Mouse (Mus musculus) heart, adult 18-20 months (tissue): ENCODE data around the gene Clps. TPM values are rescaled to one million over a fixed set of nuclear protein-coding genes. Genes with fewer than 3 reads are reported as not detected.

Experiments used
- DNase-seq, 2 experiments: peaks; one replicate each; pipeline ENCODE4 v3.0.0; 2021 to 2022; ENCODE audit warnings: mixed read lengths in 1 of 2
- total RNA-seq, 2 experiments: library from RNA; stranded (reverse); gene quantifications; 2 replicates each; pipeline ENCODE4 v1.2.3; 2021

Gene Clps
- total RNA-seq, 2 experiments from 2014 or later, result not detected

GRCm38 (mm10) chr17:28553040-28553793 is 7.3 kb downstream of the Clps start:
- DNase-seq, result peak; percentile 64 to 84

GRCm38 (mm10) chr17:28549111-28549510 is 11.5 kb downstream of the Clps start, which contains the start of gene Clpsl2:
Gene Clpsl2 (plus strand): TSS chr17:28549411.
- DNase-seq, result no peak

GRCm38 (mm10) chr17:28548550-28548949 is 12.0 kb downstream of the Clps start:
- no peak for DNase-seq

- peak in 1 of 2 experiments; percentile 34 for DNase-seq
Observed at GRCm38 (mm10) chr17:28546925-28547324, 13.6 kb downstream of the Clps start.

GRCm38 (mm10) chr17:28537881-28538280 is 22.7 kb downstream of the Clps start:
- no peak for DNase-seq

GRCm38 (mm10) chr17:28533327-28533726 is 27.2 kb downstream of the Clps start:
- no peak for DNase-seq

GRCm38 (mm10) chr17:28532557-28532956 is 28.0 kb downstream of the Clps start:
- no peak for DNase-seq

GRCm38 (mm10) chr17:28531946-28532345 is 28.6 kb downstream of the Clps start:
- DNase-seq, result no peak

- DNase-seq, result no peak
Observed at GRCm38 (mm10) chr17:28530506-28530905, 30.1 kb downstream of the Clps start, which contains the start of gene Armc12. Gene Armc12 (plus strand): TSS chr17:28530806.

GRCm38 (mm10) chr17:28529116-28529515 is 31.4 kb downstream of the Clps start:
- DNase-seq, result no peak

- DNase-seq, result peak; percentile 90 to 94
Observed at GRCm38 (mm10) chr17:28528043-28528351, 32.6 kb downstream of the Clps start.

GRCm38 (mm10) chr17:28527184-28528042 is 33.2 kb downstream of the Clps start:
- no peak for DNase-seq

GRCm38 (mm10) chr17:28524831-28525430 is 35.6 kb downstream of the Clps start:
- peak in 1 of 2 experiments; percentile 43 for DNase-seq

GRCm38 (mm10) chr17:28524009-28524695 is 36.4 kb downstream of the Clps start:
- peak; percentile 56 to 57 for DNase-seq

- no peak for DNase-seq
Observed at GRCm38 (mm10) chr17:28523355-28524008, 37.1 kb downstream of the Clps start.

- DNase-seq, result peak; percentile 98 to 99
Observed at GRCm38 (mm10) chr17:28522623-28523354, 37.8 kb downstream of the Clps start.

- no peak for DNase-seq
Observed at GRCm38 (mm10) chr17:28521920-28522319, 38.6 kb downstream of the Clps start.

- DNase-seq, result peak in 1 of 2 experiments; percentile 33
Observed at GRCm38 (mm10) chr17:28521071-28521726, 39.4 kb downstream of the Clps start.

GRCm38 (mm10) chr17:28520561-28520960 is 40.0 kb downstream of the Clps start:
- peak in 1 of 2 experiments; percentile 46 for DNase-seq

- peak; percentile 47 to 57 for DNase-seq
Observed at GRCm38 (mm10) chr17:28519827-28520226, 40.7 kb downstream of the Clps start.
